Mouse (Mus musculus): ENCODE results near the gene DXBay18.
"Not testable (repeated sequence)": the region's sequence is repeated elsewhere in the genome, so short reads cannot be mapped to it uniquely, and the experiment has no call there.

Gene DXBay18

GRCm38 (mm10) chrX:73149350-73149749 lies at the start of gene DXBay18:
DXBay18 (minus strand) TSS chrX:73149450.
- DNase-seq (ENCODE audit: low spot score), result not testable (repeated sequence)

- not testable (repeated sequence) for DNase-seq (ENCODE audit: low spot score)
Measured at GRCm38 (mm10) chrX:73191934-73192333, 42.7 kb upstream of the DXBay18 start, which contains the start of gene Xlr3b. Xlr3b (plus strand) TSS chrX:73192207.

- DNase-seq (ENCODE audit: low spot score), result not testable (repeated sequence)
Measured at GRCm38 (mm10) chrX:73176889-73177288, 27.6 kb upstream of the DXBay18 start, which contains the start of gene Spin2d. Spin2d (minus strand) TSS chrX:73176989.

GRCm38 (mm10) chrX:73148496-73148895 lies 754 bp downstream of the DXBay18 start, which contains the start of gene Xlr5b:
Xlr5b (plus strand) TSS chrX:73148796.
- DNase-seq (ENCODE audit: low spot score), result not testable (repeated sequence)

- DNase-seq (ENCODE audit: low spot score), result not testable (repeated sequence)
Measured at GRCm38 (mm10) chrX:73143218-73143618, 6.0 kb downstream of the DXBay18 start.

- DNase-seq (ENCODE audit: low spot score), result not testable (repeated sequence)
Measured at GRCm38 (mm10) chrX:73122859-73123829, 26.1 kb downstream of the DXBay18 start.

GRCm38 (mm10) chrX:73116747-73117146 lies 32.5 kb downstream of the DXBay18 start, which contains the start of gene Gm14685:
Gm14685 (plus strand) TSS chrX:73117047.
- DNase-seq (ENCODE audit: low spot score), result not testable (repeated sequence)

- DNase-seq (ENCODE audit: low spot score), result not testable (repeated sequence)
Measured at GRCm38 (mm10) chrX:73096941-73097508, 52.2 kb downstream of the DXBay18 start, which contains the start of gene Xlr3a. Xlr3a (minus strand) TSS chrX:73097095.

Data from spleen, adult 12 weeks (tissue).